Mouse (Mus musculus) B cell, adult 62 days (primary cell): ENCODE results near the gene Panx3. TPM values are rescaled to one million over a fixed set of nuclear protein-coding genes. Genes with fewer than 3 reads are reported as not detected.

ENCODE experiments used
- total RNA-seq: library from RNA; stranded (reverse); gene quantifications from 4 replicates; pipeline ENCODE4 v1.2.4, GENCODE M21; 2023

The Panx3 gene
- total RNA-seq = not detected in 4 replicates

DNA sequence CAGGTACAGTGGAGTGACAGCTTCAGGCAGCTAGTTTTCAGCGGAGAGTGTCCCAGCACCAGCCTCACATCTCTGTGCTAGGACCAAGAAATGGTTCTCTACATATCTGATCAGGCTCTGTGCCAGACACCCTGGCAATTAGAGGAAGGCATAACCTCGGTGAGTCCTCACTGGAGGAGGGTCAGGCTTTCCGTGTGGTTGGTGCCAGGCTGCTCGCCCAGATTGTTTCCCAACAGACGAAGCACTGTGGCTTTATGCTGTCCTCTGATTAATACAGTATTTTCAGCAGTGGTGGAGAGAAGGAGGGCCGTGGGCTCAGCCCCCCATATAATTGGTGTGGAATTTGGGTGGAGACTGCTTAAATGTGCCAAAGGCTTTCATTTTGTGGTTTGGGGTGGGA is at the start of gene Panx3:
Gene Panx3 (minus strand): TSS at position 121 of the 400 bp plus-strand sequence.

DNA sequence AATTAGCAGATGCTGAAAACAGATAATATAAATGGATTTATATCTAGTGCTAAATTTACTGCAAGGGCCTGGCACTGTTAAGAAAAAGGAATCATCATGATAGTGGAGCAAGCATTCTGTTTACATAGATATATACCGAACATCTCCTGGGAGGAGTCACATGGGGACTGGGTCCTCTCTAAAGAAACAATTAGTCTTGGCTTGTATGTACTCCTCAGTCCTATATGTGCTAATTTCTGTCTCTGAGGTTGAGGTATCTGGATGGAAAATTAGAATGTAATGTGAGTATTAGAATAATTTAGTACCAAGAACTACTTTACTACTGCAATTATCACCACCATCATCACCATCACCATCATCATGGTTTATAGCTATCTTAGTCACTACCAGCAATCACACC is 47.1 kb upstream of the Panx3 start, which contains the start of gene Olfr160:
Gene Olfr160 (minus strand): TSS at position 101 of the 400 bp plus-strand sequence.

DNA sequence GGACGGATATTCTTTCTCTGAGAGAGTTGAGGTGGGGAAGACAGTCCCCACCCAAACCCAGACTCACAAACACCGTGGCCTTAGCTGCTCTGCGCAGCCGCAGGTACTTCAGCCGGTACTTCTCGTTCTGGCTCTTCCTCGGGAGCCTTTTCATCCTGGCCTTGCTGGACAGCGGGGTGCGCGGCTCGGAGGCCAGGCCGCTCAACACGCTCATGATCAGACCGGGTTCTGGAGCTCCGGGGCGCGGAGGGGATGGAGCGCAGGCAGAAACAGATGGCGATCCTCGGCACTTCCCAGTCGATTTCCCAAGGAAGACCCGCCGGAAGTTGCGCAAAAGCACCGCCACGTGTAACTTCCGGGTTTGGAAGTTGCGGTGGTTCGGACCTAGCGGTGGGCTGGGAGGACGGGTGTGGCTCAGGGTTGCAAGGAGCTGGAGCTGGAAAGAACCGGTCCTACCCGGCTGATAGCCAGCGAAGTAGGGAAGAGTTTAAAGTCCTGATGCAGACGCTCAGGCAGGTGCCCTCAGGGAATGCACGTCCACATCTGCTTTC is 12.0 kb downstream of the Panx3 start, which contains the start of gene Tbrg1:
Gene Tbrg1 (minus strand): TSS at position 382 of the 551 bp plus-strand sequence.

DNA sequence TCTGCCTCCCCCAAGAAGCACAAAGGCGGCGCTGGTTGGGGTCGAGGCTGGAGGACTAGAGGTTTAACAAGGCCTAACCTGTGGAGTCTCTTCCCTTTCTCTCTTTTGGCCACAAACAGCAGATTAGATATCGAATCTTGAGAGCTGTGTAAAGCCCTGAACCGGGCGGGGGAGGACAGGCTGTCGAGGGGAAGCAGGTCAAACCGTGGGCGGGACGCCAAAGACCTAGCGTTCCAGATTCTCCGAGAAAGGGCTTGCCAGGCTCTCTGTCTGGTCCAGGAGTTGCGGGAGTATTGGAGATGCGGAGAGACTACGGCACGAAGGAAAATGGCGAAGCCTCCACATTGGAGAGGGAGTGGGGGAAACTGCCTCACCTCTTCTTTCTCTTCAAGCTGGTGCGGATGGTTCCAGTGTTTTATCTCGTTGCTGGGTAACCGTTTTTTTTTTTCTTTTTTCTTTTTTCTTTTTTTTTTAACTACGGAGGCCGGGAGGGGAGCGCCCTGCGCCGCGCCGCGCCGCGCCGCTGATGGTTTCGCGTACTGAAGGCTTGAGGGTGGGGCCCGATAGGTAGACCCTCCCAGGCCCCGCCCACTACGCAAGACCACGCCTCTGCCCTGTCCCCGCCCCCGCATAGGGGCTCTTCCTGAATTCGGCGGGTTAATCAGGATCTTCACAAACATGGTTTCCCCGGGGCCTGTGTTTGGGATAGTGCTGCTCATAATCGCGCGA is 55.7 kb downstream of the Panx3 start, which contains the start of gene Spa17:
Gene Spa17 (minus strand): TSS at position 541 of the 729 bp plus-strand sequence.

Other genes with a start within 250 kb of the Panx3 start
- gene Robo3, start 236.0 kb downstream of the Panx3 start, total RNA-seq = not detected in 4 replicates
- gene Msantd2, start 179.9 kb downstream of the Panx3 start, total RNA-seq = 28.6 to 31.8 TPM (median 29.2 TPM) in 4 replicates
- gene Esam, start 141.2 kb downstream of the Panx3 start, total RNA-seq = 1.3 TPM in 1 of 4 replicates, not detected in the others
- gene Vsig2, start 130.0 kb downstream of the Panx3 start, total RNA-seq = not detected in 4 replicates
- gene Nrgn, start 116.3 kb downstream of the Panx3 start, total RNA-seq = 3.2 to 6.0 TPM (median 4.0 TPM) in 4 replicates
- 6.2 to 10.9 TPM (median 9.4 TPM) in 4 replicates for gene Siae, start 113.5 kb downstream of the Panx3 start, total RNA-seq
- 1.1 to 3.6 TPM in 2 of 4 replicates, not detected in the others for gene Spa17, start 55.5 kb downstream of the Panx3 start, total RNA-seq
- gene Tbrg1, start 11.9 kb downstream of the Panx3 start, total RNA-seq = 50.4 to 55.2 TPM (median 52.5 TPM) in 4 replicates
- gene Olfr160, start 47.0 kb upstream of the Panx3 start, total RNA-seq = not detected in 4 replicates
- gene Olfr874, start 75.9 kb upstream of the Panx3 start, total RNA-seq = not detected in 4 replicates
- gene Olfr875, start 102.6 kb upstream of the Panx3 start, total RNA-seq = not detected in 4 replicates
- not detected in 4 replicates for gene Olfr876, start 133.8 kb upstream of the Panx3 start, total RNA-seq
- not detected in 4 replicates for gene Olfr877, start 185.0 kb upstream of the Panx3 start, total RNA-seq
- not detected in 4 replicates for gene Olfr145, start 227.5 kb upstream of the Panx3 start, total RNA-seq
- not detected in 4 replicates for gene Olfr878, start 248.6 kb upstream of the Panx3 start, total RNA-seq